Mouse (Mus musculus) limb, embryonic 15.5 days (tissue): ENCODE data around the gene Corin. TPM values are rescaled to one million over a fixed set of nuclear protein-coding genes. Genes with fewer than 3 reads are reported as not detected.

ENCODE experiments used
- ATAC-seq: fragments of 200-750 bp; cut with Nextera tagmentation; 2 replicates; pipeline ENCODE4 v1.8.0; 2017; ENCODE audit warnings: low read depth, moderate TSS enrichment; ENCODE audit not compliant: insufficient number of reproducible peaks, low FRiP score, low TSS enrichment
- H3K27ac ChIP-seq: fragments of 300-500 bp; sonication (generic); 2 replicates; pipeline ENCODE4 v1.5.1; 2015; ENCODE audit warnings: moderate library complexity, mild to moderate bottlenecking, inconsistent platforms
- H3K27me3 ChIP-seq: fragments of 300-500 bp; sonication (generic); 2 replicates; pipeline ENCODE4 v1.6.1; 2015; ENCODE audit warnings: inconsistent platforms
- H3K36me3 ChIP-seq: fragments of 300-500 bp; sonication (generic); 2 replicates; pipeline ENCODE4 v1.6.1; 2015; ENCODE audit warnings: inconsistent platforms
- H3K4me1 ChIP-seq: fragments of 300-500 bp; sonication (generic); 2 replicates; pipeline ENCODE4 v1.6.1; 2015; ENCODE audit warnings: inconsistent platforms
- H3K4me2 ChIP-seq: fragments of 300-500 bp; sonication (generic); 2 replicates; pipeline ENCODE4 v1.6.1; 2015; ENCODE audit warnings: mild to moderate bottlenecking, inconsistent platforms
- H3K4me3 ChIP-seq: fragments of 300-500 bp; sonication (generic); 2 replicates; pipeline ENCODE4 v1.5.1; 2015; ENCODE audit warnings: mild to moderate bottlenecking, inconsistent platforms
- H3K9ac ChIP-seq: fragments of 300-500 bp; sonication (generic); 2 replicates; pipeline ENCODE4 v1.6.1; 2015; ENCODE audit warnings: inconsistent platforms
- H3K9me3 ChIP-seq: fragments of 300-500 bp; sonication (generic); 2 replicates; pipeline ENCODE4 v1.6.1; 2016; ENCODE audit warnings: inconsistent platforms
- whole genome bisulfite sequencing: fragments of 180-500 bp; shearing (Covaris S2); methylation state at CpG from one replicate; pipeline ENCODE4 v1.1.7; 2015; 5-methylcytosine and 5-hydroxymethylcytosine counted together
- polyA plus RNA-seq: library from polyadenylated mRNA; unstranded; fragments of >200 nt; fragmentation: Nextera tagmentation; extraction: Ambion mirVana; gene quantifications from 2 replicates; pipeline ENCODE4 v1.2.1, GENCODE M21; 2015

Corin gene
- polyA plus RNA-seq = 2.7 and 3.0 TPM in 2 replicates

DNA sequence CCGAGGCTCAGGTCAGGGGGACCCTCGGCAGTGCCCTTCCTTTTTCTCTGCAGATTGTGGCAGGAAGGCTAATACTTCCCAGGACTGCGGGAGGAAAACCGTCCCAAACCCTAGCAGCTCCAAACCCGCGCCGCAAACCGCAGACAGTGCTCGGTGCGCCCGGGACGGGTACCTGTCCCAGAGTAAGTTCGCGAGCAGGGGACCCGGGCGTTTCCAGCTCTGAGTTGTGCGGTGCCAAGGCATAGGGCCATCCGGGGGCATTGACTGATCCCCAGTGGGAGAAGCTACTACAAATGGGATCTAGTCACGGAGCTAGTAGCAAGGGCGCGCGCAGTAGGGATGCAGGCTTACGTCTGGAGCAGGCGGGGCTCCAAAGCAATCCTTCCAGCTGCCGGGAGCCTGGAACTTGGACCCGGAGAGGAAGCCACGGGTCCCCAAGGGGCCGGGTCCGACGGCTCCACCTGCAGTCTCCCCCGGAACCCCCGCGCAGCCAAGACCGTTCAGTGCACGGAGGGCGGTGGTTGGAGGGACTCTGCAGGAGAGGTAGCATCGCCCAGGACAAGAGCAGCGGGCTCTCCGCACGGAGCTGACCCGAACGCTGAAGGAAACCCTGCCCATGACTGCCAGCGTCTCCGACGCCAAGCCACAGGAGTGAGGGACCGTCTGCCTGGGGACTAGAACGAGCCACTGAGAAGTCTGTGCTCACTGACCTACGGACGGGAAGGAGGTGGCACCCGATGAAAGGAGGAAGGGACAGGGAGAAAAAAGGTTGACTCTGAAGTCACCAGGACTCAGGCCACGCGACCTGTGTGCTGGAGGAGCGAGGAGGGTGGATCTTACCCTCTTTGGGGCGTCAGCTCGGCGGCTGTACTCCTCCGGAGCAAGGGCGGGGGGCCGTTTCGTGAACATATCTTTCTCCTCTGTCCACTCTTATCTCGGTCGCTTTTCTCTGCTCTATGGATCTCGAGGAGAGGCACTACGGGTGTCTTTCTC lies at the start of gene Corin:
Gene Corin (minus strand): TSS at position 943 of the 993 bp plus-strand sequence.
- no peak within 1 kb of the TSS for H3K27ac ChIP-seq
- H3K4me1 ChIP-seq = peaks cover 19% of the 10 kb centered on the region
- no peaks in the 10 kb centered on the region for H3K9me3 ChIP-seq
- peak; percentile 46; the same call in 1 of the 2 replicates for ATAC-seq
- WGBS = 2% methylated on average over 64 of the region's 64 CpGs
- H3K27me3 ChIP-seq = peaks cover 45% of the 10 kb centered on the region
- H3K9ac ChIP-seq = peak within 1 kb of the TSS; percentile 3
- H3K4me3 ChIP-seq = peak within 1 kb of the TSS; percentile 42
- H3K36me3 ChIP-seq = no peaks in the 10 kb centered on the region
- H3K4me2 ChIP-seq = peak within 1 kb of the TSS; percentile 84

- Histone ChIP-seq H3K4me1 (no peaks in the 10 kb centered on the region), H3K9me3 (no peaks in the 10 kb centered on the region), H3K4me3 (no peak overlapping the region), H3K4me2 (no peak overlapping the region), H3K27me3 (no peaks in the 10 kb centered on the region), H3K27ac (no peak overlapping the region), H3K9ac (no peak overlapping the region), H3K36me3 (peaks cover 21% of the 10 kb centered on the region)
- ATAC-seq = no peak
- WGBS = 89% methylated on average over 3 of the region's 3 CpGs
Measured at GRCm38 (mm10) chr5:72551209-72551608, 46.9 kb upstream of the Corin start.

DNA sequence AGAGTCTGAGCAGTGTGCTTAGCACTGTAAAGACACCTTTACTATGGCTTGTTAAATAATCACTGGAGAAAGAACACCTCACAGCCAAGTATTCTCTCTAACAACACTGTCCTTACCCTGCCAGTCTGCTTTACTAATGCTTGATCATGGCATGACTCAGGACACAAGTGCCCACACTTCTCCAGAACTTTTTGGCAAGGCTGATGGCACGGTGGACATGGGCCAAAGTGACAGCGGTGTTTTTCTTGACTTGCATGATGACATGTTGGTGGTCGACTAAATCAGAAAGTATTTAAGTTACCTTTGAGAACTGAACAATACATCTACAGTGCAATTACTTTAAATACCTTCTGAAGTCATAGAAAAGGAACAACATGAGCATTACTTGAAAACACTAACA lies 24.6 kb upstream of the Corin start:
- Histone ChIP-seq H3K9ac (no peak overlapping the region), H3K27ac (no peak overlapping the region), H3K4me3 (no peak overlapping the region), H3K9me3 (no peaks in the 10 kb centered on the region), H3K4me1 (no peaks in the 10 kb centered on the region), H3K36me3 (peaks cover 46% of the 10 kb centered on the region), H3K27me3 (no peaks in the 10 kb centered on the region), H3K4me2 (no peak overlapping the region)
- ATAC-seq = no peak
- 92% methylated on average over 3 of the region's 3 CpGs for WGBS

- no peak overlapping the region for H3K4me3 ChIP-seq
- H3K9me3 ChIP-seq = no peaks in the 10 kb centered on the region
- no peak overlapping the region for H3K4me2 ChIP-seq
- no peak overlapping the region for H3K27ac ChIP-seq
- WGBS = 86% methylated on average over 5 of the region's 5 CpGs
- no peaks in the 10 kb centered on the region for H3K27me3 ChIP-seq
- peaks cover 39% of the 10 kb centered on the region for H3K36me3 ChIP-seq
- no peak overlapping the region for H3K9ac ChIP-seq
- no peak for ATAC-seq
- H3K4me1 ChIP-seq = no peaks in the 10 kb centered on the region
Measured at GRCm38 (mm10) chr5:72513808-72514207, 9.5 kb upstream of the Corin start.

- peaks cover 19% of the 10 kb centered on the region for H3K4me1 ChIP-seq
- H3K4me3 ChIP-seq = no peak overlapping the region
- no peak overlapping the region for H3K9ac ChIP-seq
- no peaks in the 10 kb centered on the region for H3K36me3 ChIP-seq
- no peak overlapping the region for H3K4me2 ChIP-seq
- WGBS = 72% methylated on average over 5 of the region's 5 CpGs
- H3K27ac ChIP-seq = no peak overlapping the region
- H3K9me3 ChIP-seq = no peaks in the 10 kb centered on the region
- H3K27me3 ChIP-seq = peaks cover 35% of the 10 kb centered on the region
- ATAC-seq = no peak
Measured at GRCm38 (mm10) chr5:72505740-72506139, 1.5 kb upstream of the Corin start.

GRCm38 (mm10) chr5:72502778-72503177 lies 1.5 kb downstream of the Corin start:
- H3K4me3 ChIP-seq = 0 out of 2 replicates have a peak overlapping the region, but pooled peaks have one; percentile 42
- peaks cover 19% of the 10 kb centered on the region for H3K4me1 ChIP-seq
- no peak overlapping the region for H3K27ac ChIP-seq
- ATAC-seq = no peak
- no peaks in the 10 kb centered on the region for H3K9me3 ChIP-seq
- peaks cover 53% of the 10 kb centered on the region for H3K27me3 ChIP-seq
- peak overlapping the region; percentile 84; the same call in 1 of the 2 replicates for H3K4me2 ChIP-seq
- no peaks in the 10 kb centered on the region for H3K36me3 ChIP-seq
- whole genome bisulfite sequencing = 60% methylated on average over 8 of the region's 8 CpGs
- no peak overlapping the region for H3K9ac ChIP-seq

DNA sequence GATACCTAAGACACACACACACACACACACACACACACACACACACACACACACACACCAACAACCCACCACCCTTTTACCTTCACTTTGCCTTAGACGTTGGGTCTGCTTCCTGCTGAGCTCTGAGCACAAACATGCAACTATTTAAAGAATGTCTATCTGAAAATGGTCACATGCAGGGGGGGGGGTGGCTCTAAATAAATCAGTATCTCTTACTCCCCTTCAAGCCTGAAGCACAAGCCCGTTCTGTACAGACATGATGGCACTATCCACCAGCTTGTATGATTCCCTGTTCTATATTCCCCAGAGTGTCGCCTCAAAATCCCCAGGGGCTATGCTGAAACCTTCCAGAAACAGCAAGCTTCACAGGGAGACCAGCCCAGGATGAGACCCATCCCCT lies 2.5 kb downstream of the Corin start:
- H3K27me3 ChIP-seq = peaks cover 58% of the 10 kb centered on the region

GRCm38 (mm10) chr5:72498271-72498670 lies 6.0 kb downstream of the Corin start:
- Histone ChIP-seq H3K27me3 (peaks cover 36% of the 10 kb centered on the region), H3K9me3 (no peaks in the 10 kb centered on the region), H3K4me2 (no peak overlapping the region), H3K36me3 (no peaks in the 10 kb centered on the region), H3K9ac (no peak overlapping the region), H3K4me1 (peaks cover 13% of the 10 kb centered on the region), H3K27ac (no peak overlapping the region), H3K4me3 (no peak overlapping the region)
- WGBS = 73% methylated on average over 10 of the region's 10 CpGs
- ATAC-seq = no peak

More for the DNA sequence above, 2.5 kb downstream of the Corin start:
- 39% methylated on average over 3 of the region's 3 CpGs for WGBS
- Histone ChIP-seq H3K36me3 (no peaks in the 10 kb centered on the region), H3K4me1 (peaks cover 25% of the 10 kb centered on the region), H3K4me2 (no peak overlapping the region), H3K4me3 (no peak overlapping the region), H3K9ac (no peak overlapping the region), H3K9me3 (no peaks in the 10 kb centered on the region), H3K27ac (no peak overlapping the region)
- ATAC-seq = no peak

GRCm38 (mm10) chr5:72496756-72497155 lies 7.5 kb downstream of the Corin start:
- Histone ChIP-seq H3K4me1 (0 out of 2 replicates have a peak, but pooled peaks cover 6% of the 10 kb centered on the region), H3K36me3 (no peaks in the 10 kb centered on the region), H3K9me3 (no peaks in the 10 kb centered on the region), H3K9ac (no peak overlapping the region), H3K27ac (no peak overlapping the region), H3K27me3 (peaks cover 27% of the 10 kb centered on the region), H3K4me2 (no peak overlapping the region), H3K4me3 (no peak overlapping the region)
- no peak for ATAC-seq
- WGBS = 57% methylated on average over 4 of the region's 4 CpGs

- H3K4me1 ChIP-seq = 0 out of 2 replicates have a peak, but pooled peaks cover 6% of the 10 kb centered on the region
- no peak overlapping the region for H3K27ac ChIP-seq
- no peak overlapping the region for H3K4me2 ChIP-seq
- no peak for ATAC-seq
- WGBS = 65% methylated on average over 7 of the region's 7 CpGs
- H3K36me3 ChIP-seq = no peaks in the 10 kb centered on the region
- H3K9me3 ChIP-seq = no peaks in the 10 kb centered on the region
- peaks cover 14% of the 10 kb centered on the region; the same call in 1 of the 2 replicates for H3K27me3 ChIP-seq
- H3K4me3 ChIP-seq = no peak overlapping the region
- no peak overlapping the region for H3K9ac ChIP-seq
Measured at GRCm38 (mm10) chr5:72493906-72494305, 10.4 kb downstream of the Corin start.

DNA sequence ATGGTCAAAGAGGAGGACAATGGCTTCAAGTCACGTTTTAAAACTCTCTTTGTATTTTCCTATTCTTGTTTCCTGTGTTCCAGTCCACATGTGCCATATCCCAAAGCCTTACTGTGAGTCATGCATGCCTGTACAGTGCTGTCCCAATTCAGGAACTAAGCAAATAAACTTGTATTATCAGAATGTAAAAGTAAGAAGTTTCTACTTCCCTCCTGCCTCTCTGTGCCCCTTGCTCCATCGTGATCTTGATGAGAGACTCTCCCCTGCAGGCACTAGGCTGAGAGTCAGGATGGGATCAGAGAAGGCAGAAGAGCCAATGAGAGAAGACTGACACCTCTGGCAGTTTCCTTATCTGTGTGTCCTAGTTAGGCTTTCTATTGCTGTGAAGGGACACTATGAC lies 13.0 kb downstream of the Corin start:
- H3K9ac ChIP-seq = no peak overlapping the region

DNA sequence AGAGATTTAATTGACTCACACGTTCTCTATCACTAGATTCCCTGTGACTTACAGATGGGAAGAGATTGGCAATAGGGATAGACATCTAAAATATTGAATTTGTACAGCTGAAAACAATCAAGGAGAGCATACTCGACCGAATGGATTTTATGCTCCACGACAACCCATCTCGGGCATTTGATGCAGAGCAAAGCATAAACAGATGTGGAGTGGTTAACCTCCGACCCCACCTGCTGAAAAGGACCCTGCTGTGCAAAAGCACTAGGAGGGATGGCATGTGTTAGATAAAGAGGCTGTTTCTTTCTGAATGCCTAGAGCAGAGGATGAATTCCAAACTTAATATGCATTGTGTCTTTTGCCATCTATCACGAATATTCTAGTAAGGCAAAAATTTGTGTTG lies 23.8 kb downstream of the Corin start:
- Histone ChIP-seq H3K4me2 (no peak overlapping the region), H3K9me3 (no peaks in the 10 kb centered on the region), H3K9ac (no peak overlapping the region), H3K27me3 (no peaks in the 10 kb centered on the region), H3K36me3 (no peaks in the 10 kb centered on the region), H3K27ac (no peak overlapping the region), H3K4me3 (no peak overlapping the region), H3K4me1 (no peaks in the 10 kb centered on the region)
- ATAC-seq = no peak
- 26% methylated on average over 7 of the region's 7 CpGs for WGBS

More for the DNA sequence above, 13.0 kb downstream of the Corin start:
- Histone ChIP-seq H3K4me3 (no peak overlapping the region), H3K27me3 (no peaks in the 10 kb centered on the region), H3K4me1 (no peaks in the 10 kb centered on the region), H3K9me3 (no peaks in the 10 kb centered on the region), H3K36me3 (no peaks in the 10 kb centered on the region), H3K4me2 (no peak overlapping the region), H3K27ac (no peak overlapping the region)
- WGBS = 40% methylated on average over 2 of the region's 2 CpGs
- no peak for ATAC-seq
